Mouse (Mus musculus) ES-Bruce4 (cell line): Measurements from ENCODE around the gene Col6a1.

Experiments
- CTCF ChIP-seq: IDR thresholded peaks from one replicate; pipeline ENCODE4 v1.8.1; 2011; ENCODE audit warnings: low read depth, low read length
- EP300 ChIP-seq: IDR thresholded peaks from 2 replicates; pipeline ENCODE4 v1.6.1; 2011; ENCODE audit warnings: low read depth, low read length; ENCODE audit not compliant: insufficient read depth
- POLR2A ChIP-seq: IDR thresholded peaks from one replicate; pipeline ENCODE4 v1.8.1; 2011; ENCODE audit warnings: low read length; ENCODE audit not compliant: insufficient read depth

DNA sequence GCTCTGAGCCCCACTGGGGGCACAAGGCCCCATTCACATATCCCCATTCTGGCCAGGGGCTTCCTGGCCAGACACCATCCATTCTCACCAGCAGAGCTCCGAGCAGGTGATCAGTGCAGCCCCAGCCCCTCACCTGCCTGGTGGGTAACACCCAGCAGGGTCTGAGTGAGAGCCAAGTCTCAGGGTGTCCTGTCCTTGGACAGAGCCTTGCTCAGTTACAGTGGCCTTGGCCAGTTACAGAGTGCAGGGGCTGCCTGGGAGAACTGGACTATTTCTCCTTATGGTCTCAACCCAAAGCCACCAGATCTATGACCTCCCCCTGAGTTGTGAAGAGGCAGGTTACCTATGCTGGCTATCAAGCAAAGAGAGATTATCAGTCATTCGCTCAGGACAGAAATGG, 871 bp downstream of the Col6a1 start:
- TF ChIP-seq CTCF (no peak), POLR2A (no peak), EP300 (no peak)
